Mouse (Mus musculus): ENCODE results near the gene Fut11. TPM values are rescaled to one million over a fixed set of nuclear protein-coding genes. Genes with fewer than 3 reads are reported as not detected.

Fut11 gene
- polyA plus RNA-seq, 1 experiment from 2014 or later = 6.5 TPM

GRCm38 (mm10) chr14:20723006-20723405 lies 28.2 kb downstream of the Fut11 start:
- no peak overlapping the region for H3K4me3 ChIP-seq (replicated peaks)
- DNase-seq = no peak
- no peak for ATAC-seq (ENCODE audit: low read depth)
- H3K4me1 ChIP-seq (replicated peaks) = peaks cover 30% of the 10 kb centered on the region
- H3K36me3 ChIP-seq = peaks cover 91% of the 10 kb centered on the region
- no peak overlapping the region for H3K27ac ChIP-seq
- no peak overlapping the region for H3K9ac ChIP-seq
- H3K27me3 ChIP-seq = no peaks in the 10 kb centered on the region
- 90% methylated on average over 12 of the region's 12 CpGs for WGBS (ENCODE audit: insufficient replicate concordance)
- H3K4me2 ChIP-seq = no peak overlapping the region
- H3K9me3 ChIP-seq (replicated peaks) = no peaks in the 10 kb centered on the region

- DNase-seq (no peak), ATAC-seq (ENCODE audit: low read depth) (no peak)
- no peaks in the 10 kb centered on the region for H3K9me3 ChIP-seq (replicated peaks)
Measured at GRCm38 (mm10) chr14:20724043-20724442, 29.3 kb downstream of the Fut11 start.

GRCm38 (mm10) chr14:20725660-20726339 lies 31.0 kb downstream of the Fut11 start:
- no peaks in the 10 kb centered on the region for H3K9me3 ChIP-seq (replicated peaks)
- DNase-seq = peak; percentile 26
- peaks cover 97% of the 10 kb centered on the region for H3K36me3 ChIP-seq
- ATAC-seq (ENCODE audit: low read depth) = peak; percentile 84
- H3K9ac ChIP-seq = peak overlapping the region; percentile 64
- no peaks in the 10 kb centered on the region for H3K27me3 ChIP-seq
- 26% methylated on average over 6 of the region's 6 CpGs for WGBS (ENCODE audit: insufficient replicate concordance)
- peaks cover 42% of the 10 kb centered on the region for H3K4me1 ChIP-seq (replicated peaks)
- peak overlapping the region; percentile 27; the same call in 1 of the 2 replicates for H3K4me3 ChIP-seq (replicated peaks)
- peak overlapping the region; percentile 56 for H3K4me2 ChIP-seq
- H3K27ac ChIP-seq = peak overlapping the region; percentile 84

More at GRCm38 (mm10) chr14:20724043-20724442, 29.3 kb downstream of the Fut11 start:
- H3K4me3 ChIP-seq (replicated peaks) = no peak overlapping the region
- no peaks in the 10 kb centered on the region for H3K27me3 ChIP-seq
- H3K36me3 ChIP-seq = peaks cover 91% of the 10 kb centered on the region
- no peak overlapping the region for H3K4me2 ChIP-seq
- 41% methylated on average over 5 of the region's 5 CpGs for WGBS (ENCODE audit: insufficient replicate concordance)
- H3K27ac ChIP-seq = no peak overlapping the region
- H3K4me1 ChIP-seq (replicated peaks) = peaks cover 35% of the 10 kb centered on the region
- no peak overlapping the region for H3K9ac ChIP-seq

- WGBS (ENCODE audit: insufficient replicate concordance) = 87% methylated on average over 9 of the region's 9 CpGs
- no peaks in the 10 kb centered on the region for H3K27me3 ChIP-seq
- H3K4me1 ChIP-seq (replicated peaks) = peaks cover 64% of the 10 kb centered on the region
- no peak overlapping the region for H3K4me2 ChIP-seq
- H3K9me3 ChIP-seq (replicated peaks) = no peaks in the 10 kb centered on the region
- peaks cover 75% of the 10 kb centered on the region for H3K36me3 ChIP-seq
- no peak for DNase-seq
- 0 out of 2 replicates have a peak overlapping the region, but pooled peaks have one; percentile 18 for H3K27ac ChIP-seq
- H3K9ac ChIP-seq = no peak overlapping the region
- ATAC-seq (ENCODE audit: low read depth) = no peak
- no peak overlapping the region for H3K4me3 ChIP-seq (replicated peaks)
Measured at GRCm38 (mm10) chr14:20729871-20730270, 35.1 kb downstream of the Fut11 start.

- ATAC-seq (ENCODE audit: low read depth) = no peak
Measured at GRCm38 (mm10) chr14:20730853-20731602, 36.3 kb downstream of the Fut11 start.

GRCm38 (mm10) chr14:20733041-20733951 lies 38.5 kb downstream of the Fut11 start:
- Histone ChIP-seq H3K4me1 (replicated peaks) (peaks cover 70% of the 10 kb centered on the region), H3K36me3 (peaks cover 63% of the 10 kb centered on the region), H3K4me3 (replicated peaks) (peak overlapping the region; percentile 89), H3K9me3 (replicated peaks) (no peaks in the 10 kb centered on the region), H3K4me2 (peak overlapping the region; percentile 94), H3K9ac (peak overlapping the region; percentile 93), H3K27me3 (no peaks in the 10 kb centered on the region), H3K27ac (peak overlapping the region; percentile 95)
- WGBS (ENCODE audit: insufficient replicate concordance) = 15% methylated on average over 12 of the region's 12 CpGs
- peak; percentile 66 for DNase-seq
- peak; percentile 21; the same call in 1 of the 2 replicates for ATAC-seq (ENCODE audit: low read depth)

More at GRCm38 (mm10) chr14:20730853-20731602, 36.3 kb downstream of the Fut11 start:
- DNase-seq = no peak
- H3K9ac ChIP-seq = peak overlapping the region; percentile 93; the same call in 1 of the 2 replicates
- no peak overlapping the region for H3K4me3 ChIP-seq (replicated peaks)
- H3K4me1 ChIP-seq (replicated peaks) = peaks cover 63% of the 10 kb centered on the region
- H3K27me3 ChIP-seq = no peaks in the 10 kb centered on the region
- no peaks in the 10 kb centered on the region for H3K9me3 ChIP-seq (replicated peaks)
- H3K36me3 ChIP-seq = peaks cover 72% of the 10 kb centered on the region
- 81% methylated on average over 9 of the region's 9 CpGs for WGBS (ENCODE audit: insufficient replicate concordance)
- peak overlapping the region; percentile 95; the same call in 1 of the 2 replicates for H3K27ac ChIP-seq
- peak overlapping the region; percentile 94 for H3K4me2 ChIP-seq

- H3K9me3 ChIP-seq (replicated peaks) = no peaks in the 10 kb centered on the region
- peak within 1 kb of the TSS; percentile 94 for H3K4me2 ChIP-seq
- H3K4me1 ChIP-seq (replicated peaks) = peaks cover 68% of the 10 kb centered on the region
- H3K4me3 ChIP-seq (replicated peaks) = peak within 1 kb of the TSS; percentile 89
- WGBS (ENCODE audit: insufficient replicate concordance) = under 1% methylated on average over 81 of the region's 81 CpGs
- DNase-seq = peak; percentile 90
- H3K9ac ChIP-seq = peak within 1 kb of the TSS; percentile 93
- no peaks in the 10 kb centered on the region for H3K27me3 ChIP-seq
- ATAC-seq (ENCODE audit: low read depth) = peak; percentile 96
- H3K36me3 ChIP-seq = peaks cover 60% of the 10 kb centered on the region
- H3K27ac ChIP-seq = peak within 1 kb of the TSS; percentile 95
Measured at GRCm38 (mm10) chr14:20733952-20734774, 39.4 kb downstream of the Fut11 start, which contains the start of gene Ndst2. TSS of gene Ndst2 (minus strand) at chr14:20734562.

GRCm38 (mm10) chr14:20735052-20735451 lies 40.3 kb downstream of the Fut11 start:
- H3K27ac ChIP-seq = peak overlapping the region; percentile 95; the same call in 1 of the 2 replicates
- no peaks in the 10 kb centered on the region for H3K9me3 ChIP-seq (replicated peaks)
- H3K9ac ChIP-seq = peak overlapping the region; percentile 93; the same call in 1 of the 2 replicates
- peaks cover 68% of the 10 kb centered on the region for H3K4me1 ChIP-seq (replicated peaks)
- DNase-seq (no peak), ATAC-seq (ENCODE audit: low read depth) (no peak)
- no peaks in the 10 kb centered on the region for H3K27me3 ChIP-seq
- no peak overlapping the region for H3K4me3 ChIP-seq (replicated peaks)
- H3K4me2 ChIP-seq = peak overlapping the region; percentile 94
- WGBS (ENCODE audit: insufficient replicate concordance) = 42% methylated on average over 2 of the region's 2 CpGs
- peaks cover 59% of the 10 kb centered on the region for H3K36me3 ChIP-seq

GRCm38 (mm10) chr14:20735892-20736390 lies 41.2 kb downstream of the Fut11 start:
- no peaks in the 10 kb centered on the region for H3K27me3 ChIP-seq
- peaks cover 60% of the 10 kb centered on the region for H3K4me1 ChIP-seq (replicated peaks)
- 72% methylated on average over 13 of the region's 13 CpGs for WGBS (ENCODE audit: insufficient replicate concordance)
- ATAC-seq (ENCODE audit: low read depth) = no peak
- peaks cover 55% of the 10 kb centered on the region for H3K36me3 ChIP-seq
- no peak overlapping the region for H3K4me2 ChIP-seq
- no peak overlapping the region for H3K27ac ChIP-seq
- no peak overlapping the region for H3K9ac ChIP-seq
- DNase-seq = no peak
- H3K9me3 ChIP-seq (replicated peaks) = no peaks in the 10 kb centered on the region
- H3K4me3 ChIP-seq (replicated peaks) = no peak overlapping the region

GRCm38 (mm10) chr14:20737306-20737705 lies 42.5 kb downstream of the Fut11 start:
- H3K4me2 ChIP-seq = peak overlapping the region; percentile 37
- H3K9ac ChIP-seq = peak overlapping the region; percentile 24; the same call in 1 of the 2 replicates

More at GRCm38 (mm10) chr14:20737306-20737705, 42.5 kb downstream of the Fut11 start:
- Histone ChIP-seq H3K9me3 (replicated peaks) (no peaks in the 10 kb centered on the region), H3K27me3 (no peaks in the 10 kb centered on the region), H3K4me1 (replicated peaks) (peaks cover 46% of the 10 kb centered on the region), H3K36me3 (peaks cover 53% of the 10 kb centered on the region), H3K4me3 (replicated peaks) (peak overlapping the region; percentile 9; the same call in 1 of the 2 replicates), H3K27ac (peak overlapping the region; percentile 50; the same call in 1 of the 2 replicates)
- DNase-seq (peak; percentile 61), ATAC-seq (ENCODE audit: low read depth) (no peak)
- WGBS (ENCODE audit: insufficient replicate concordance) = 44% methylated on average over 14 of the region's 14 CpGs
